Comparison of ENCODE assay signal across 9 mouse cellular contexts in genomic region chr6:119482958-119483600, GRCm38 (mm10). TPM values are rescaled to one million over a fixed set of nuclear protein-coding genes. Genes with fewer than 3 reads are reported as not detected.
DNase-seq lines count a peak whose midpoint lies in the region; ATAC-seq lines count a peak whose summit lies in the region.
"Had no signal": no experiment of that assay in that cellular context is flagged by ENCODE, and none has a peak within 500 bp of the region (broad histone marks: within the 10 kb centered on the region; RNA-seq: fewer than 3 reads in every experiment).

No protein-coding gene starts in this region.

- H3K36me3 ChIP-seq in forebrain, embryonic 13.5 days (ENCODE audit: poor library complexity, severe bottlenecking): peaks cover 23% of the 10 kb centered on the region
- H3K36me3 ChIP-seq in hindbrain, embryonic 15.5 days: 0 out of 2 replicates have a peak, but pooled peaks cover 3% of the 10 kb centered on the region
- peaks cover 3% of the 10 kb centered on the region for H3K36me3 ChIP-seq in limb, embryonic 11.5 days (ENCODE audit: control insufficient read depth, insufficient read depth, low read length)
- H3K36me3 ChIP-seq in midbrain, embryonic 12.5 days: peaks cover 14% of the 10 kb centered on the region; the same call in 1 of the 2 replicates

- no peaks in the 10 kb centered on the region for H3K27me3 ChIP-seq in forebrain, embryonic 13.5 days
- no peaks in the 10 kb centered on the region for H3K27me3 ChIP-seq in hindbrain, embryonic 15.5 days
- H3K27me3 ChIP-seq in limb, embryonic 11.5 days (ENCODE audit: control insufficient read depth, insufficient read depth, low read length): no peaks in the 10 kb centered on the region
- no peaks in the 10 kb centered on the region; the same call in 1 of the 2 replicates for H3K27me3 ChIP-seq in midbrain, embryonic 12.5 days
- H3K27me3 ChIP-seq: CH12.LX had no signal

- H3K27ac ChIP-seq in forebrain, embryonic 13.5 days: no peak overlapping the region
- no peak overlapping the region for H3K27ac ChIP-seq in hindbrain, embryonic 15.5 days (replicated peaks)
- no peak overlapping the region for H3K27ac ChIP-seq in limb, embryonic 11.5 days (replicated peaks; ENCODE audit: low read depth, low read length)
- H3K27ac ChIP-seq in midbrain, embryonic 12.5 days (replicated peaks): peak overlapping the region; percentile 30; the same call in 1 of the 2 replicates

- peak overlapping the region; percentile 96 for H3K4me3 ChIP-seq in forebrain, embryonic 13.5 days
- H3K4me3 ChIP-seq in hindbrain, embryonic 15.5 days: peak overlapping the region; percentile 76
- H3K4me3 ChIP-seq in limb, embryonic 11.5 days (ENCODE audit: low read depth, low read length): peak overlapping the region; percentile 2; the same call in 1 of the 2 replicates
- H3K4me3 ChIP-seq in midbrain, embryonic 12.5 days: peak overlapping the region; percentile 37

- no peak for ATAC-seq in forebrain, embryonic 13.5 days
- ATAC-seq in hindbrain, embryonic 15.5 days (ENCODE audit: low FRiP score, low read depth): peak; percentile 17; the same call in 1 of the 2 replicates
- no peak for ATAC-seq in limb, embryonic 11.5 days (ENCODE audit: insufficient number of reproducible peaks, low FRiP score, low TSS enrichment, low read depth)
- peak; percentile 5; the same call in 1 of the 2 replicates for ATAC-seq in midbrain, embryonic 12.5 days (ENCODE audit: low FRiP score, low read depth)

- WGBS in forebrain, embryonic 13.5 days: 28% methylated on average over 16 of the region's 16 CpGs
- 34% methylated on average over 16 of the region's 16 CpGs for WGBS in hindbrain, embryonic 15.5 days
- 38% methylated on average over 16 of the region's 16 CpGs for WGBS in limb, embryonic 11.5 days
- 26% methylated on average over 16 of the region's 16 CpGs for WGBS in midbrain, embryonic 12.5 days

- DNase-seq in heart, adult 11 months: peak; percentile 97
- no peak for DNase-seq in heart, adult 8-10 months (ENCODE audit: low spot score)
- peak; percentile 62 for DNase-seq in adrenal gland, postnatal 25 days
- peak; percentile 78 for DNase-seq in limb, embryonic 11.5 days (ENCODE audit: low spot score)
- DNase-seq in yolk sac, embryonic 10.5 days (ENCODE audit: low spot score): peak; percentile 28

- H3K4me2 ChIP-seq in forebrain, embryonic 13.5 days: peak overlapping the region; percentile 100
- H3K4me2 ChIP-seq in hindbrain, embryonic 15.5 days: peak overlapping the region; percentile 99
- peak overlapping the region; percentile 36; the same call in 1 of the 2 replicates for H3K4me2 ChIP-seq in limb, embryonic 11.5 days (ENCODE audit: low read depth, severe bottlenecking)
- H3K4me2 ChIP-seq in midbrain, embryonic 12.5 days (replicated peaks): peak overlapping the region; percentile 96

- no peaks in the 10 kb centered on the region for H3K9me3 ChIP-seq in forebrain, embryonic 13.5 days (replicated peaks)
- H3K9me3 ChIP-seq in hindbrain, embryonic 15.5 days: no peaks in the 10 kb centered on the region
- H3K9me3 ChIP-seq in limb, embryonic 11.5 days (ENCODE audit: control insufficient read depth, low read length): no peaks in the 10 kb centered on the region
- H3K9me3 ChIP-seq in midbrain, embryonic 12.5 days: no peaks in the 10 kb centered on the region

- H3K9ac ChIP-seq in forebrain, embryonic 13.5 days: peak overlapping the region; percentile 59
- peak overlapping the region; percentile 18; the same call in 1 of the 2 replicates for H3K9ac ChIP-seq in hindbrain, embryonic 15.5 days
- no peak overlapping the region for H3K9ac ChIP-seq in limb, embryonic 11.5 days (ENCODE audit: low read length)
- H3K9ac ChIP-seq in midbrain, embryonic 12.5 days (replicated peaks): peak overlapping the region; percentile 7; the same call in 1 of the 2 replicates

- H3K4me1 ChIP-seq in forebrain, embryonic 13.5 days: peaks cover 58% of the 10 kb centered on the region
- peaks cover 42% of the 10 kb centered on the region for H3K4me1 ChIP-seq in hindbrain, embryonic 15.5 days (replicated peaks)
- peaks cover 21% of the 10 kb centered on the region for H3K4me1 ChIP-seq in limb, embryonic 11.5 days (ENCODE audit: control insufficient read depth, insufficient read depth, low read length)
- peaks cover 51% of the 10 kb centered on the region for H3K4me1 ChIP-seq in midbrain, embryonic 12.5 days

RNA-seq across cellular contexts. Expression of gene Fbxl14, which starts 3.6 kb away (rescaled TPM):
- 10 to 100 TPM; 14.7 to 18.1 (median 16.2) TPM for total RNA-seq in heart, adult 8-10 months (2022)
- 39.5 and 40.8 TPM in 2 replicates for total RNA-seq in adrenal gland, postnatal 25 days (2021)
- 4.1 and 4.2 TPM in 2 replicates for polyA plus RNA-seq in forebrain, embryonic 13.5 days (2015; fragmentation: Nextera tagmentation; extraction: Ambion mirVana)
- polyA plus RNA-seq in hindbrain, embryonic 15.5 days (2015; fragmentation: Nextera tagmentation; extraction: Ambion mirVana): 2.3 and 2.4 TPM in 2 replicates
- polyA plus RNA-seq in limb, embryonic 11.5 days (2014; fragmentation: Nextera tagmentation; extraction: Ambion mirVana): 5.7 and 6.7 TPM in 2 replicates
- polyA plus RNA-seq in midbrain, embryonic 12.5 days (2016; fragmentation: Nextera tagmentation; extraction: Ambion mirVana): 4.0 and 4.1 TPM in 2 replicates

Comparison
In these comparisons a context has a peak if more than half of its experiments do, and no peak if none do; other contexts are left out.
1. ATAC-seq: peak in hindbrain, embryonic 15.5 days (single experiment) and midbrain, embryonic 12.5 days (single experiment); none in forebrain, embryonic 13.5 days (single experiment) and limb, embryonic 11.5 days (single experiment).
2. H3K4me2 ChIP-seq: peak in every context shown above with its lines; median percentile 100 in forebrain, embryonic 13.5 days; 99 in hindbrain, embryonic 15.5 days; 96 in midbrain, embryonic 12.5 days; 36 in limb, embryonic 11.5 days.
3. H3K4me3 ChIP-seq: peak in every context shown above with its lines; median percentile 96 in forebrain, embryonic 13.5 days; 76 in hindbrain, embryonic 15.5 days; 37 in midbrain, embryonic 12.5 days; 2 in limb, embryonic 11.5 days.